Mouse (Mus musculus) neural tube, embryonic 11.5 days (tissue): ENCODE results near the gene Ulbp1. TPM values are rescaled to one million over a fixed set of nuclear protein-coding genes. Genes with fewer than 3 reads are reported as not detected.
A peak's percentile ranks its signal among the peaks of the same experiment; 100 is the strongest.

ENCODE experiments used
- ATAC-seq: fragments of 200-750 bp; cut with Nextera tagmentation; 2 replicates; pipeline ENCODE4 v1.8.0; 2017; ENCODE audit warnings: moderate number of reproducible peaks, mild to moderate bottlenecking, moderate TSS enrichment, moderate library complexity; ENCODE audit not compliant: insufficient read depth, low FRiP score, low TSS enrichment
- DNase-seq: peaks from one replicate; pipeline ENCODE4 v3.0.0-alpha.2; 2015; ENCODE audit warnings: low spot score
- H3K27ac ChIP-seq: fragments of 300-500 bp; sonication (generic); 2 replicates; pipeline ENCODE4 v1.5.1; 2014; ENCODE audit warnings: low read depth, mild to moderate bottlenecking, low read length
- H3K27me3 ChIP-seq: fragments of 300-500 bp; sonication (generic); 2 replicates; pipeline ENCODE4 v1.6.1; 2014; ENCODE audit warnings: mild to moderate bottlenecking, low read length, mixed read lengths; ENCODE audit not compliant: control insufficient read depth, insufficient read depth
- H3K36me3 ChIP-seq: fragments of 300-500 bp; sonication (generic); 2 replicates; pipeline ENCODE4 v1.6.1; 2014; ENCODE audit warnings: mild to moderate bottlenecking, low read length, moderate library complexity, mixed read lengths; ENCODE audit not compliant: control insufficient read depth, insufficient read depth
- H3K4me1 ChIP-seq: fragments of 300-500 bp; sonication (generic); 2 replicates; pipeline ENCODE4 v1.6.1; 2014; ENCODE audit warnings: low read length, mixed read lengths; ENCODE audit not compliant: control insufficient read depth, insufficient read depth
- H3K4me2 ChIP-seq: fragments of 300-500 bp; sonication (generic); 2 replicates; pipeline ENCODE4 v1.6.1; 2014; ENCODE audit warnings: low read depth, mild to moderate bottlenecking, moderate library complexity
- H3K4me3 ChIP-seq: fragments of 300-500 bp; sonication (generic); 2 replicates; pipeline ENCODE4 v1.5.1; 2014; ENCODE audit warnings: low read depth, low read length
- H3K9ac ChIP-seq: fragments of 300-500 bp; sonication (generic); 2 replicates; pipeline ENCODE4 v1.6.1; 2014; ENCODE audit warnings: mild to moderate bottlenecking, low read length
- H3K9me3 ChIP-seq: fragments of 300-500 bp; sonication (generic); 2 replicates; pipeline ENCODE4 v1.6.1; 2016; ENCODE audit warnings: low read length; ENCODE audit not compliant: control insufficient read depth
- WGBS: fragments of 180-500 bp; shearing (Covaris S2); extraction: QIAGEN DNeasy Blood & Tissue Kit; methylation state at CpG from one replicate; pipeline ENCODE4 v1.1.7; 2014; 5-methylcytosine and 5-hydroxymethylcytosine counted together
- polyA plus RNA-seq: library from polyadenylated mRNA; unstranded; fragments of >200 nt; fragmentation: Nextera tagmentation; extraction: Ambion mirVana; gene quantifications from 2 replicates; pipeline ENCODE4 v1.2.1, GENCODE M21; 2014

Gene Ulbp1
- polyA plus RNA-seq, 1 experiment from 2014 or later = 1.1 TPM

DNA sequence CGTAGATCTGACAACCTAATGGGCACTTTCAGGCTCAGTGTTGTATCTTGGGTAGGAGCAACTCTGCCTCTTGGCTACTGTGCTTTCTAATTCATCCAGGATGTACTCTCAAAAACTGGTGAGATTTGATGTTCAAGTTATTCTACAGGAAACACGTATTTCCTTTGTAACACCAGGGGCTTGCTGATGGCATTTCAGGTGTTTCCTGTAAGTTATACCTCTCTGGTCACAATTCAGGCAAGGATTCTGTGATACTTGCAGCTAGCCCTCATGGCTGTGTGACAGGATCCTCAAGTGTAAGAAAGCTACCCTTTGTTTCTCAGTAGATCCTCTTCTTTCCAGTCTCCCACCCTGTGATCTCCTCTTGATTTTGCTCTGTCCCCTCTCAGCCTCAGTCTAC lies 34.5 kb downstream of the Ulbp1 start:
- no peak overlapping the region for H3K27ac ChIP-seq
- WGBS = 61% methylated on average over 2 of the region's 2 CpGs
- no peaks in the 10 kb centered on the region for H3K36me3 ChIP-seq
- no peak overlapping the region for H3K4me2 ChIP-seq
- H3K4me1 ChIP-seq = no peaks in the 10 kb centered on the region
- ATAC-seq (no peak), DNase-seq (no peak)
- no peaks in the 10 kb centered on the region for H3K27me3 ChIP-seq
- no peak overlapping the region for H3K4me3 ChIP-seq
- H3K9me3 ChIP-seq = no peaks in the 10 kb centered on the region
- H3K9ac ChIP-seq = no peak overlapping the region

DNA sequence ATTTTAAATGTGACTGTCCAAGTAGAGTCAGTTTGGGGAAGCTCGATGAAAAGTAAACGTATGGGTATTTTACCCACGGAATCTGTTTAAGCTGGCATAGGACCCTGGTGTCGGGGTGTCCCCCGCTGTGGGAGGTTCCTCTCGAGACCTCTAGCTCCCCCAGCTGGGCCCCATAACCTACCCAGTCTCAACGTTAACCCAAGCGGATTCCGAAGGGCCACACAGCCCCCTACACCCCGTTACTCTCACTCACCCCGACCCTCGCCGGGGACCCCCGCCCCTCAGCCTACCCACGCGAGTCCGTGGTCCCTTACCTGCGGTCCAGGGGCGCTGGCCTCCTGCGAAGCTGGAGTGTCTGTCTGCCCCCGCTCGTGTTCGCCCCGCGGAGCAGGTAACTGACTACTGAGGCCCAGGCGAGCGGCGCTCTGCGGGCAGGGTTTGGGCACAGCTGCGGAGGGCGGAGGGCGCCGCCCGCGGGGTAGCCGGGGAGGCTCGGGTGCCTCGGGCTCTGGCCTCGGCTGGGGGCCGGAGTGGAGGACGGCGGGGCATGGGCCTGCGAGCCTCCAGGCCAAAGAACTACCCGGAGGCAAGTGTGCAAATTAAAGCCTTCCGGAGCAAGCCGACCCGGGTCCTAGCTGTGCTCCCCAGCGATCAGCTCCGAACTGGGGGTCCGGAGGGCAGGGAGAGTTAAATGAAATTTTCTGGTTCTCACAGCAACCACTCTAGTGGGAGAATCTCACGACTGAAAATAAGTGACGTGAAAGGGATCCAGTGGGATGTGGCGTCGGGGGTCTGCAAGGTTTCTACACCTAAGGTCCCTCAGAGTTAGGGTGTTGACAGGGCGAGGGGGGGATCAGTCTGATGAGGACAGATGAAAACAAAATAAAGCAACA lies 80.0 kb downstream of the Ulbp1 start:
- Histone ChIP-seq H3K4me2 (peak overlapping the region; percentile 97), H3K27me3 (peaks cover 31% of the 10 kb centered on the region), H3K36me3 (no peaks in the 10 kb centered on the region), H3K27ac (no peak overlapping the region), H3K9ac (0 out of 2 replicates have a peak overlapping the region, but pooled peaks have one; percentile 22), H3K9me3 (no peaks in the 10 kb centered on the region), H3K4me3 (peak overlapping the region; percentile 54), H3K4me1 (peaks cover 4% of the 10 kb centered on the region; the same call in 1 of the 2 replicates)
- DNase-seq = peak; percentile 27
- peak; percentile 46; the same call in 1 of the 2 replicates for ATAC-seq
- 7% methylated on average over 55 of the region's 55 CpGs for WGBS

DNA sequence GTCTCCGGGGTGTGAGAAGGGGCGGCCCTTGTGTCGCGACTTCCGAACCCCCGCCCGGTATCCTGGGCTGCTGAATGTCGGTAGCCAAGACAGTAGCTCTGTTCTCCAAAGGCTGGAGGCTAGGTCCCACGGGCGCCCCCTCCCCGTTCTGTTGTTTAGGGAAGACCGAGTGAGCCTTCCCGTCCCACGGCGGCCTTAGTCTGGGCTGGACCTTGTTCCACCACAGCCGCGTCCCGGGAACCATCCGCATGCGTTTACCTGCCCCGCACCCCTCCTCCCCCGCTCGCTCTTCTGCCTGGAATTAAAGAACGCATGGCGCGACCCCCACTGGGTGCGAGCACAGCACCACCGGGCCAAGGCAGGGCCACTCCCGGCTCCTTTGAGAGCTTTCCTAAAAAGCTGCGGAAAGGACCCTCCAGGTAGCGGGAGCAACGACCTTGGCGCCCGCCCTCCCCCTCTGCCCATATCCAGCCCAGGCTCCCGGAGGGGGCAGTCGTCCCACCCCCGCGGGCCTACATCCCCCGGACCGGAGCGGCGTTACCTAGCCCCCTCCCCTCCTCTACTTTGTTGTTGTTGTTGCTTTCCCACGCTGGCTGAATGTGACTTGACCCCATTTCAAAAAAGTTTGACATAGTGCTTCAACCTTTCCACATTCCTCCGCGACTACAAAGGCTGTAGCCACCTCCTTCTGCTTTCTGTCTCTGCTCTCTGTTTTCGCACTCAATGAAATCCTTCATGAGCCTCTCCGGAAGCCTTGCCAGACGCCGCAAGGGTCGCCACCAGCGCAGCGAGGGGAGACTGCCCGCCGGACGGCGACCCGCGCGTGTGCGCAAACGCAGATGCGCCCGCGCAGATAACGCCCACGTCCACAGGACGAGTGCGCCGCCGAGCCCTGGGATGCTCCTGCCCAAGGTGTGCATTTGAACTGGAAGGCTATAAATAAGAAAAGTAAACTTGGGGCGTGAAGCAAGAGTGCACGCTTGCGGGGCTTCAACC lies 81.2 kb downstream of the Ulbp1 start:
- peak overlapping the region; percentile 97 for H3K4me2 ChIP-seq
- H3K9ac ChIP-seq = no peak overlapping the region; the same call in 1 of the 2 replicates
- peaks cover 31% of the 10 kb centered on the region for H3K27me3 ChIP-seq
- peak; percentile 48 for DNase-seq
- ATAC-seq = peak; percentile 43
- WGBS = under 1% methylated on average over 71 of the region's 73 CpGs
- peak overlapping the region; percentile 54 for H3K4me3 ChIP-seq
- H3K27ac ChIP-seq = no peak overlapping the region
- H3K36me3 ChIP-seq = no peaks in the 10 kb centered on the region
- H3K9me3 ChIP-seq = no peaks in the 10 kb centered on the region
- peaks cover 4% of the 10 kb centered on the region; the same call in 1 of the 2 replicates for H3K4me1 ChIP-seq

DNA sequence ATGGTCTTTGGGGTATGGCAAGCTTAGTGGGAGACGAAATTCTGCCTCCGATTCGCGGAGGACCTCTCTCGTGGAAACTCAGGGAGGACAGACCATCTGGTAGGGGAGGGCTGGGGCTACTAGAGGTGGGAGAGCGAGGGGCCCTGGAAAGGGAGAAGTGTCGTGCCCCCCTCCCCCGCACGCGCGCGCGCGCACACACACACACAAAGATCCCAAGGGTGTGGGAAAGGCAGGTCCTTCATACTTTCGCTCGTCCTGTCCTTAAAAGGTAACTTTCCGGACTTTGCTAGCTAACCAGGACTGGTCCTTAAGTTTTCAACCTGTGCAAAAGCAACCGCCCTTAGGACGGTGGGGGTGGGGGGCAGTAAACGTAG lies 81.9 kb downstream of the Ulbp1 start:
- no peaks in the 10 kb centered on the region for H3K9me3 ChIP-seq
- ATAC-seq (peak; percentile 30; the same call in 1 of the 2 replicates), DNase-seq (no peak)
- peak overlapping the region; percentile 54 for H3K4me3 ChIP-seq
- no peaks in the 10 kb centered on the region for H3K36me3 ChIP-seq
- H3K27me3 ChIP-seq = peaks cover 31% of the 10 kb centered on the region
- H3K9ac ChIP-seq = no peak overlapping the region; the same call in 1 of the 2 replicates
- H3K4me1 ChIP-seq = peaks cover 4% of the 10 kb centered on the region; the same call in 1 of the 2 replicates
- H3K4me2 ChIP-seq = peak overlapping the region; percentile 97
- 0% methylated on average over 20 of the region's 20 CpGs for WGBS
- no peak overlapping the region for H3K27ac ChIP-seq

DNA sequence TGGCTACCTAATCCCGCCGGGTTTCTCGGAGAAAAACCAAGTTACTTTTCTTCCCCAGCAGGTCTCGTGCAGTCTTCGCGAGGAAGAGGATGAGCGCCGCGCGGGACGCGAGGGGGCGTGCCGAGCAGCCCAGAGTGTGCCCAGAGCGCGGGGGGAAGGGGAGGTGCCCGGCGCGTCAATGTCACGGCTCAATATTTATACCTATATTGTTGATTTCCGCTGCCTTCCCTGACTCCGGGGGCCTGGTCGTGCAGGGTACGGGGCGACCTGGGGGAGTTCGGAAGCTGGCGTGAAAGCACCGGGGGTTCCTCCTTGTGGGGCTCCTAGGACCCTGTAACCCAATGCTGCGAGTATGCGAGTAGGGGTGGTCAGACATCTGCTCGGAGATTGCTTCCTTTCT lies 82.3 kb downstream of the Ulbp1 start:
- H3K4me2 ChIP-seq = peak overlapping the region; percentile 97
- DNase-seq (peak; percentile 50), ATAC-seq (peak; percentile 56)
- H3K36me3 ChIP-seq = no peaks in the 10 kb centered on the region
- 0% methylated on average over 31 of the region's 31 CpGs for WGBS
- H3K4me1 ChIP-seq = peaks cover 4% of the 10 kb centered on the region; the same call in 1 of the 2 replicates
- H3K4me3 ChIP-seq = peak overlapping the region; percentile 54
- peaks cover 31% of the 10 kb centered on the region for H3K27me3 ChIP-seq
- H3K9ac ChIP-seq = peak overlapping the region; percentile 37
- no peaks in the 10 kb centered on the region for H3K9me3 ChIP-seq
- H3K27ac ChIP-seq = no peak overlapping the region

Other genes with a start within 250 kb of the Ulbp1 start
- 9.6 and 11.5 TPM in 2 replicates for gene Lrp11, start 116.2 kb upstream of the Ulbp1 start, polyA plus RNA-seq
- 57.3 and 66.2 TPM in 2 replicates for gene Nup43, start 193.9 kb upstream of the Ulbp1 start, polyA plus RNA-seq
- gene Pcmt1, start 207.5 kb upstream of the Ulbp1 start, polyA plus RNA-seq = 145 TPM in 2 replicates
- 14.2 and 16.8 TPM in 2 replicates for gene Lats1, start 207.6 kb upstream of the Ulbp1 start, polyA plus RNA-seq